Mouse (Mus musculus) cerebellum, adult (tissue): ENCODE results near the gene Med25.
A peak's percentile ranks its signal among the peaks of the same experiment; 100 is the strongest.

Source experiments
- ATAC-seq: cut with Nextera tagmentation; 2 replicates; pipeline ENCODE4 v1.9.2; 2017; ENCODE audit warnings: mild to moderate bottlenecking, moderate library complexity, mixed read lengths; ENCODE audit not compliant: insufficient number of reproducible peaks, low FRiP score, low TSS enrichment

Gene Med25

GRCm38 (mm10) chr7:44864595-44865542, 27.6 kb downstream of the Med25 start:
- ATAC-seq: no peak

- ATAC-seq: no peak
Observed at GRCm38 (mm10) chr7:44863982-44864494, 28.5 kb downstream of the Med25 start.

GRCm38 (mm10) chr7:44863210-44863609, 29.3 kb downstream of the Med25 start:
- ATAC-seq: no peak

GRCm38 (mm10) chr7:44862434-44862833, 30.1 kb downstream of the Med25 start:
- no peak for ATAC-seq

GRCm38 (mm10) chr7:44861429-44861816, 31.1 kb downstream of the Med25 start:
- ATAC-seq: no peak

GRCm38 (mm10) chr7:44860576-44861428, 31.7 kb downstream of the Med25 start:
- ATAC-seq: no peak

GRCm38 (mm10) chr7:44859896-44860295, 32.6 kb downstream of the Med25 start:
- no peak for ATAC-seq

GRCm38 (mm10) chr7:44857905-44858304, 34.6 kb downstream of the Med25 start:
- ATAC-seq: no peak

- peak; percentile 6; the same call in 1 of the 2 replicates for ATAC-seq
Observed at GRCm38 (mm10) chr7:44857042-44857552, 35.4 kb downstream of the Med25 start, which contains the start of gene Pnkp. Pnkp (plus strand) TSS chr7:44857139.

GRCm38 (mm10) chr7:44856265-44856916, 36.1 kb downstream of the Med25 start:
- no peak for ATAC-seq

- no peak for ATAC-seq
Observed at GRCm38 (mm10) chr7:44855036-44855435, 37.5 kb downstream of the Med25 start.

- ATAC-seq: peak; percentile 41; the same call in 1 of the 2 replicates
Observed at GRCm38 (mm10) chr7:44854356-44855031, 38.0 kb downstream of the Med25 start.

- no peak for ATAC-seq
Observed at GRCm38 (mm10) chr7:44853596-44854355, 38.7 kb downstream of the Med25 start.

- no peak for ATAC-seq
Observed at GRCm38 (mm10) chr7:44853065-44853464, 39.4 kb downstream of the Med25 start.

GRCm38 (mm10) chr7:44852259-44853027, 40.1 kb downstream of the Med25 start:
- ATAC-seq: no peak

- ATAC-seq: no peak
Observed at GRCm38 (mm10) chr7:44851625-44852234, 40.8 kb downstream of the Med25 start.

GRCm38 (mm10) chr7:44850789-44851624, 41.5 kb downstream of the Med25 start:
- ATAC-seq: no peak
